Mouse (Mus musculus) G1E (cell line): ENCODE results near the gene Serpinb9. TPM values are rescaled to one million over a fixed set of nuclear protein-coding genes. Genes with fewer than 3 reads are reported as not detected.

Experiments used
- ATAC-seq: 2 replicates; pipeline ENCODE4 v1.8.0; 2016; ENCODE audit warnings: mild to moderate bottlenecking; ENCODE audit not compliant: insufficient number of reproducible peaks, poor library complexity, low FRiP score, severe bottlenecking; ENCODE audit errors: extremely low read depth
- DNase-seq: peaks from one replicate; pipeline ENCODE4 v3.0.0; 2012; ENCODE audit warnings: low spot score
- H3K27me3 ChIP-seq: 2 replicates; pipeline ENCODE4 v1.6.1; 2012; ENCODE audit warnings: mild to moderate bottlenecking, low read length, inconsistent platforms; ENCODE audit not compliant: insufficient read depth
- H3K36me3 ChIP-seq: replicated peaks from 2 replicates; pipeline ENCODE3; 2012; ENCODE audit warnings: mild to moderate bottlenecking, inconsistent platforms
- H3K4me1 ChIP-seq: 2 replicates; pipeline ENCODE4 v1.6.1; 2012; ENCODE audit warnings: low read depth, low read length, inconsistent platforms, mixed read lengths; ENCODE audit not compliant: insufficient read depth
- H3K4me3 ChIP-seq: 2 replicates; pipeline ENCODE4 v1.5.1; 2012; ENCODE audit warnings: low read depth, mild to moderate bottlenecking, inconsistent platforms, low read length, moderate library complexity, mixed read lengths
- H3K9me3 ChIP-seq: replicated peaks from 2 replicates; pipeline ENCODE4 v1.6.1; 2012; ENCODE audit warnings: inconsistent platforms
- CTCF ChIP-seq: IDR thresholded peaks from 2 replicates; pipeline ENCODE4 v1.5.1; 2012; ENCODE audit warnings: low read depth, low read length, inconsistent platforms, mixed read lengths
- GATA1 ChIP-seq: IDR thresholded peaks from 2 replicates; pipeline ENCODE4 v1.6.1; 2012; ENCODE audit warnings: borderline replicate concordance, low read length, inconsistent platforms, mixed read lengths
- GATA2 ChIP-seq: IDR thresholded peaks from 2 replicates; pipeline ENCODE4 v1.6.1; 2012; ENCODE audit warnings: low read depth, low read length, inconsistent platforms, borderline replicate concordance
- POLR2AphosphoS5 ChIP-seq: IDR thresholded peaks from 2 replicates; pipeline ENCODE4 v1.6.1; 2012; ENCODE audit warnings: low read depth, low read length, inconsistent platforms; ENCODE audit not compliant: insufficient replicate concordance
- TAL1 ChIP-seq: conservative IDR thresholded peaks from 2 replicates; pipeline ENCODE4 v1.6.1; 2012; ENCODE audit warnings: low read depth, low read length, inconsistent platforms, mixed read lengths
- polyA plus RNA-seq: library from polyadenylated mRNA; stranded (reverse); fragments of >175 nt; gene quantifications from 2 replicates; pipeline ENCODE4 v1.2.3, GENCODE M21; 2012
- total RNA-seq, 2 experiments: library from RNA; stranded (forward) in 1 of 2; stranded (reverse) in 1 of 2; fragments of 200-1000 nt in 1 of 2; fragments of >200 nt in 1 of 2; fragmentation: Nextera tagmentation in 1 of 2; gene quantifications; 2 replicates each; pipeline ENCODE4 v1.2.3; 2014 to 2017

Serpinb9 gene
- total and polyA plus RNA-seq, 3 experiments: 0.15 to 3.4 (median 2.4) TPM

- Histone ChIP-seq H3K36me3 (no peaks in the 10 kb centered on the region), H3K4me1 (no peaks in the 10 kb centered on the region; the same call in 1 of the 2 replicates), H3K4me3 (no peak overlapping the region), H3K9me3 (no peaks in the 10 kb centered on the region), H3K27me3 (peaks cover 6% of the 10 kb centered on the region; the same call in 1 of the 2 replicates)
- DNase-seq (no peak), ATAC-seq (no peak)
- TF ChIP-seq GATA1: no peak
- TF ChIP-seq TAL1: no peak
- no peak for TF ChIP-seq CTCF
- TF ChIP-seq GATA2: no peak
- no peak for TF ChIP-seq POLR2AphosphoS5
Observed at GRCm38 (mm10) chr13:32974268-32974667, 28.8 kb upstream of the Serpinb9 start.

GRCm38 (mm10) chr13:32974889-32975460 lies 28.1 kb upstream of the Serpinb9 start:
- no peak for TF ChIP-seq GATA2
- ATAC-seq (no peak), DNase-seq (no peak)
- H3K4me1 ChIP-seq: no peaks in the 10 kb centered on the region; the same call in 1 of the 2 replicates
- no peaks in the 10 kb centered on the region for H3K36me3 ChIP-seq
- H3K9me3 ChIP-seq: no peaks in the 10 kb centered on the region
- H3K4me3 ChIP-seq: no peak overlapping the region
- peaks cover 6% of the 10 kb centered on the region; the same call in 1 of the 2 replicates for H3K27me3 ChIP-seq

GRCm38 (mm10) chr13:32975710-32976109 lies 27.3 kb upstream of the Serpinb9 start:
- DNase-seq: no peak
- TF ChIP-seq POLR2AphosphoS5: no peak
- Histone ChIP-seq H3K9me3 (no peaks in the 10 kb centered on the region), H3K27me3 (peaks cover 6% of the 10 kb centered on the region; the same call in 1 of the 2 replicates), H3K4me3 (no peak overlapping the region), H3K36me3 (no peaks in the 10 kb centered on the region), H3K4me1 (no peaks in the 10 kb centered on the region; the same call in 1 of the 2 replicates)
- no peak for ATAC-seq

- Histone ChIP-seq H3K9me3 (no peaks in the 10 kb centered on the region), H3K36me3 (no peaks in the 10 kb centered on the region), H3K4me3 (no peak overlapping the region), H3K27me3 (peaks cover 11% of the 10 kb centered on the region; the same call in 1 of the 2 replicates), H3K4me1 (no peaks in the 10 kb centered on the region)
- ATAC-seq (no peak), DNase-seq (no peak)
- no peak for TF ChIP-seq GATA2
Observed at GRCm38 (mm10) chr13:32982556-32983042, 20.5 kb upstream of the Serpinb9 start.

GRCm38 (mm10) chr13:32986256-32986655 lies 16.8 kb upstream of the Serpinb9 start:
- Histone ChIP-seq H3K4me1 (no peaks in the 10 kb centered on the region), H3K27me3 (peaks cover 15% of the 10 kb centered on the region; the same call in 1 of the 2 replicates), H3K9me3 (no peaks in the 10 kb centered on the region), H3K4me3 (no peak overlapping the region), H3K36me3 (no peaks in the 10 kb centered on the region)
- DNase-seq (no peak), ATAC-seq (no peak)
- TF ChIP-seq GATA2: no peak
- TF ChIP-seq CTCF: no peak
- no peak for TF ChIP-seq TAL1
- TF ChIP-seq GATA1: no peak
- no peak for TF ChIP-seq POLR2AphosphoS5

- TF ChIP-seq POLR2AphosphoS5 (no peak), GATA1 (no peak), GATA2 (no peak), CTCF (no peak), TAL1 (no peak)
- no peaks in the 10 kb centered on the region for H3K36me3 ChIP-seq
- H3K4me3 ChIP-seq: no peak overlapping the region
- peaks cover 5% of the 10 kb centered on the region for H3K4me1 ChIP-seq
- no peak for DNase-seq
- peaks cover 11% of the 10 kb centered on the region for H3K27me3 ChIP-seq
- H3K9me3 ChIP-seq: no peaks in the 10 kb centered on the region
- ATAC-seq: peak; percentile 28; the same call in 1 of the 2 replicates
Observed at GRCm38 (mm10) chr13:32993152-32993893, 9.7 kb upstream of the Serpinb9 start.

- Histone ChIP-seq H3K4me1 (peaks cover 5% of the 10 kb centered on the region), H3K36me3 (no peaks in the 10 kb centered on the region), H3K4me3 (no peak overlapping the region), H3K9me3 (no peaks in the 10 kb centered on the region), H3K27me3 (peaks cover 11% of the 10 kb centered on the region)
- ATAC-seq (no peak), DNase-seq (no peak)
- TF ChIP-seq GATA2: no peak
- no peak for TF ChIP-seq GATA1
- no peak for TF ChIP-seq POLR2AphosphoS5
- no peak for TF ChIP-seq CTCF
- TF ChIP-seq TAL1: no peak
Observed at GRCm38 (mm10) chr13:32993894-32994242, 9.2 kb upstream of the Serpinb9 start.
